Mouse (Mus musculus): ENCODE measurements around the gene Syt16.

Syt16 gene

DNA sequence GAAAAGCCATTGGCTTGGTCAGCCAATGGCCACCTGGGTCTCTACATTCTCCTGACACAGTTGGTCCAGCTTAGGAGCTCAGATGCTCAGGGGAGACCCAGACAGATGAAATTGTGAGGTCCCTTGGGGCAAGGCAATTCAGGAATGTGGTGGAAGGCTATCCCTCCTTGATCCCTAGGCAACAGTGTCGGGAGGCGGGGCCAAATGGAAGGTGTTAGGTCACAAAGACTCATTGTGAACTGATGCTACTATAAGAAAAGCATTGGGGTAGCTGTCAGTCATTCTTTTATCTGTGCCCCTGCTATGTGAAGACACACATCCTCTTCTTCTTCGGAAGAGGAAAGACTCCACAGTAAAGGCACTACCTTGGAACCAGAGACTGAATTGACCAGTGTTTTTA, 315.1 kb downstream of the Syt16 start:
- no peak for DNase-seq (ENCODE audit: inconsistent ontology term)

- no peak for DNase-seq (ENCODE audit: inconsistent ontology term)
Measured at GRCm38 (mm10) chr12:74315221-74315620, 317.8 kb downstream of the Syt16 start.

GRCm38 (mm10) chr12:74316344-74316973, 319.0 kb downstream of the Syt16 start, which contains the start of gene Gm11042:
TSS of gene Gm11042 (minus strand) at chr12:74316394.
- peak; percentile 16 for DNase-seq (ENCODE audit: inconsistent ontology term)

GRCm38 (mm10) chr12:74316989-74317759, 319.7 kb downstream of the Syt16 start:
- DNase-seq (ENCODE audit: inconsistent ontology term) = peak; percentile 80

- peak; percentile 49 for DNase-seq (ENCODE audit: inconsistent ontology term)
Measured at GRCm38 (mm10) chr12:74320318-74320717, 322.9 kb downstream of the Syt16 start.

DNA sequence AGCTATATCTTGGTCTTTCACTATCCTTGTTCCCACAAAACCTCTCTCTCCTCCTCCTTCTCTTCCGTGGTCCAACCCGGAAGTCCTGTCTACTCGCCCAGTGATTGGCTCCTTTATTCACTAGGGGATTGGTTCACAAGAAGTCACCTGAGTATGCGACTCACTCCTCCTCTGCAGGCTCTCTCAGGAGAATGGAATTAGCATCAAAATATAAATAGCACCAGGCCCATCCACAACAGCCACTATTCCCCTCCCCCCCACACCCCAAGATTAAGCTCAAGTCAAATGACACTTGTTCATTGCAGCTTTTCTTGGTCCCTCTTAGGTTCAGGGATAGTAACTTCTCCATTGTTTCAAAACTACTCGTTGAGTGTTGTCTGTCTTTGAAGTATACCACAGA, 324.5 kb downstream of the Syt16 start:
- no peak for DNase-seq (ENCODE audit: inconsistent ontology term)

Data from Muller cell, postnatal 12 days (primary cell).